Mouse (Mus musculus): ENCODE measurements around the gene Rdh19.

GRCm38 (mm10) chr10:127886551-127886950, 36.8 kb downstream of the Rdh19 start:
- TF ChIP-seq CTCF (IDR thresholded peaks at IDR 0.05; ENCODE audit: borderline replicate concordance, insufficient read depth, low read depth, low read length) (no peak), POLR2A (IDR thresholded peaks at IDR 0.05; ENCODE audit: borderline replicate concordance, insufficient read depth, low read length) (no peak)

Data from cerebellum, adult 2 months (tissue).